Mouse (Mus musculus): Measurements from ENCODE around the gene Thap4.

- TF ChIP-seq CTCF (conservative IDR thresholded peaks at IDR 0.05; ENCODE audit: insufficient read depth, insufficient read length, low read depth, low read length) (no peak), POLR2A (IDR thresholded peaks at IDR 0.05; ENCODE audit: low read depth, low read length) (no peak)
Measured at GRCm38 (mm10) chr1:93746179-93746578, 8.5 kb downstream of the Thap4 start.

All from kidney, adult 2 months (tissue).